Mouse (Mus musculus) ovary, postnatal 10 days (tissue): ENCODE measurements around the gene Siah2.

Experiments
- DNase-seq: peaks from one replicate; pipeline ENCODE4 v3.0.0; 2022; ENCODE audit warnings: low spot score

The Siah2 gene

DNA sequence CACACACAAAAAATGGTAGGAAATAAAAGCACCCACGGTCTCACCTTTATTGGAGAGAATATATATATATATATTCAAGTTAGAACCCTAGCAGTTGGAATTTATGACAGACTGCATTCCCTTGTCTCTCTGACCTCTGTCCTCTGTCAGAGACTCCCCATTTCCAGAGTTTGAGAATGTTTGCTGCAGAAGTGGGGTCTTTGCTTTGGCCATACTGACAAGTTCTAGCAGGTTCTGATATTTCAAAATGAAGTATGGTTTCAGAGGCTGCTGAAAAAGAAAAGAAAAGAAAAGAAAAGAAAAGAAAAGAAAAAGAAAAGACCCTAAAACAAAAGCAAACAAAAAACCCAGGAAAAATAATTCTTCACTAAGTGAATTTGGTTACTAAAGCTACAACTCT lies 2.8 kb upstream of the Siah2 start:
- no peak for DNase-seq

DNA sequence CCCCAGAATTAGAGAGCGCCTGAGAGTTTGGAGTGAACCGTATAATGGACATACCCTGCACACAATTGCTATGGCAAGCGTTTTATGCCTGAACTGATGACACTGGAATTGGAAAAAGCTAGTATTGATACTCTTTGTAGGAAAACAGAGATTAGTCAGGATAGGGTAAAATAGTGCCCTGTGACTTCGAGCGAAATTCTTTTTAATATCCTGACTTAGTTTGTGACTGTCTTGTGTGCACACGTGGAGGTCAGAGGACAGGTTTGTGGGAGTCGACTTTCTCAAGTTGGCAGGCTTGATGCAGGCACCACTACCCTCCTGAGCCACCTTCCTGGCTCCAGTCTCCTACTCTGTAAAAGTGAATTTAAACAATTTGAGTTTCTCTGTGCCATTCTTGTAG lies 1.1 kb upstream of the Siah2 start:
- no peak for DNase-seq

DNA sequence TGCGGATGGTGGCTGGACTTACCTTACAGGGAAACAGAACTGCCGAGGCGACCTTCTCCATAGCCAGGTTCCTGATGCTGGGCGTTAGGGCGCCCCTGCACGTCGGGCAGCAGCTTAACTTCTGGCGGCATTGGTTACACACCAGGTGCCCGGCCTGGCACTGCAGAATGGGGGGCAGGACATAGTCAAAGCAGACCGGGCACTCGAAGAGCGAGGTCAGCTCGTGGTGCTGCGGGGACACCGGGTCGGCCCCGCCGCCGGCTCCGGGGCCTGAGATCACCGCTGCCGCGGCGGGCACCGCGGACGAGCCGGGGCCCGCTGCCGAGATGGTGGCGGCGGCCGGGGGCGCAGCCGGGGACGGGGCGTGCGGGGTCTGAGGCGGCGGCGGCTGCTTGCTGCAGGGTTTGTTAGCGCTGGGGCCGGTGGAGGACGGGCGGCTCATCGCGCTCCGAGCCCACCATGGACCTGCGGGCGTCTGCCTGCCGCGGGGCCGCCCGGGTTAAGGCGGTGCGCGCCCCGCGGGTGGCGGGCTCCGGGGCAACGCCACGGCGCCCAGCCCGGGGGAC lies 743 bp downstream of the Siah2 start:
- DNase-seq = peak; percentile 13

DNA sequence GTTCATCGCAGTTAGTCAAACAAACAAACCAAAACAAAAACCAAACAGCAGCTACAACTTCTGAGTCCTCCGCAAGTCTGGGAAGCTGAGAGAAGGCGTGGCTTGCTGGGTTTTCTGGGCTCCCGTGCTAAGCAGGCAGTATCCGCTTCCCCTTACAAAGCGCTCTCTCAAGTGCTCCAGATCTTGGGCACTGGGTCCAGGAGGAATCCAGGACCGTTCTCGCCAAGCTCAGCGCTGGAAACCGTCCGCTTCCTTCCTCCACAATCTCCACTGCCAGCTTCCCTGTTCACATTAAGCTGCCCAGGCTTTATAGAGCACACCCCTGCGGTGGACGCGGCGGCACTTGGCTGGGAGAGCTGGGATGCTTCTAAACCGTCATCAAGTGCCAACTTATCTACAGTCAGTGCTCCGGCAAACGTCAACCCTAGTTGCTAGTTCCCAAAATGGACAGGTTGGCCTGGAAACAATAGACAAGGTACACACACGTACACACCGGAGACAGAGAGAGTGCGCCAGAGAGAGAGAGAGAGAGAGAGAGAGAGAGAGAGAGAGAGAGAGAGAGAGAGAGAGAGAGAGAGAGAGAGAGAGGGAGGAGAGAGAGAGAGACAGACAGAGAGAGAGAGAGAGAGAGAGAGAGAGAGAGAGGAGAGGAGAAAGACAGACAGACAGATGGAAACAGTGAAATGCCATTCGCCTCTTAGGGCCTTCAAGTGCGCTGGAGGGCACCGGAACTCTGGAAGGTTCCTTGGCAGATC lies 1.4 kb downstream of the Siah2 start:
- peak; percentile 36 for DNase-seq

DNA sequence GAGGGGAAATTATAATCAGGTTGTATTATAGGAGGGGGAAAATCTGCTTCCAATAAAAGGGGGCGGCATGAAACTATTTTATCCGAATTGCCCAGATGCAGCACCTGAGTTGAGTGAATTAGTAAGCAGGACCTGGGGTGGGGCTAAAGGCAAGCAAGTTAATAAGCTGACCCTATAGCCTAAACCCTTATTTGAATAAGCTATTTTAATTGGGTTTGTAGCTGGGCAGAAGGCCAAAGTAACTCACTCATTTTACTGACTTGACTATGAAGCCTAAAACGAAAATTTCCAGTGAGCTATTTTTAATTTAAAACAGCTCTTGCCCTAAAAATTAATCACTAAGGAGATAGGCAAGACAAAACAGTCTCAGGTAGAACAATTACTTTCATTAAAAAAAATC lies 2.5 kb downstream of the Siah2 start:
- no peak for DNase-seq

DNA sequence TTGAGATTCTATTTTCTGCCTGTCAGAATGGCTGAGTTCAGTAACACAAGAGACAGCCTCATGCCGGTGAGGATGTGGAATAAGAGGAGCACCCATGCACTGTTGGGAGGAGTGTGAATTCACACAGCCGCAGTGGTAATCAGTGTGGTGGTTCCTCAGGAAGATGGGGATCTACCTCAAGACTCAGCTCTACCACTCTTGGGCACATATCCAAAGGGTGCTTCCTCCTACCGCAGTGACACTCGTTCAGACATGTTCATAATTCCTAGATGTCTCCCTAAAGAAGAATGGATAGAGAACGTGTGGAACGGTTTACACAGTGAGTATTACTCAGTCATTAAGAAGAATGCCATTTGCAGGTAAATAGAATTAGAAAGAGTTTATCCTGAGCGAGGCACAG lies 3.1 kb downstream of the Siah2 start:
- no peak for DNase-seq

DNA sequence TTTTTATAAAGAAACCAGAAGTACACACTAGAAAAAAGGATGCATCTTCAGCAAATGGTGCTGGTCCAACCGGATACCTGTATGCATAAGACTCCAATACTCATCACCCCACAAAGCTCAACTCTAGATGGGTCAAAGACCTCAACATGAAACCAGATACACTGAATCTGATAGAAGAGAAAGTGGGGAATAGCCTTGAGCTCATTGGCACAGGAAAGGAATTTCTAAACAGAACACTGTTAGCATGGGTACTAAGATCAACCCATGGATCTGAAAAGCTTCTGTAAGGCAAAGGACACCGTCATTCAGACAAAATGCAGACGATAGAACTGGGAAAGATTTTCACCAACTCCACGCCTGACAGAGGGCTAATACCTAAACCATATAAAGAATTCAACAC lies 3.6 kb downstream of the Siah2 start:
- no peak for DNase-seq

DNA sequence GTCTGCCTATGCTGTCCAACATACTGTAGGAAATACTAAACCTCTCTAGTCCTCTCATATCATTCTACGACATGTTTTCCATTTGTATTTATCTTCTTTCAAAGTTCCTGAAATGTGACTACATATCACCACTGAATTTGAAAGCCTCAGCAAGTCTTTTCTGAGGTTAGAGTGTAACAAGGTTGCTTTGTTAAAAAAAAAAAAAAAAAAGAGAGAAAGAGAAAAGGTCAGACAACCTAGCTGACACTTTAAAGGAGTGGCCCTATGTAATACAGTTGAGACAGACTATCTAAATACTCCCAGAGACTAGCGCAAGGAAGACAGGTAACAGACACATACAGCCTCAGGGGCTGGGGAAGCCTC lies 5.3 kb downstream of the Siah2 start:
- DNase-seq = no peak

DNA sequence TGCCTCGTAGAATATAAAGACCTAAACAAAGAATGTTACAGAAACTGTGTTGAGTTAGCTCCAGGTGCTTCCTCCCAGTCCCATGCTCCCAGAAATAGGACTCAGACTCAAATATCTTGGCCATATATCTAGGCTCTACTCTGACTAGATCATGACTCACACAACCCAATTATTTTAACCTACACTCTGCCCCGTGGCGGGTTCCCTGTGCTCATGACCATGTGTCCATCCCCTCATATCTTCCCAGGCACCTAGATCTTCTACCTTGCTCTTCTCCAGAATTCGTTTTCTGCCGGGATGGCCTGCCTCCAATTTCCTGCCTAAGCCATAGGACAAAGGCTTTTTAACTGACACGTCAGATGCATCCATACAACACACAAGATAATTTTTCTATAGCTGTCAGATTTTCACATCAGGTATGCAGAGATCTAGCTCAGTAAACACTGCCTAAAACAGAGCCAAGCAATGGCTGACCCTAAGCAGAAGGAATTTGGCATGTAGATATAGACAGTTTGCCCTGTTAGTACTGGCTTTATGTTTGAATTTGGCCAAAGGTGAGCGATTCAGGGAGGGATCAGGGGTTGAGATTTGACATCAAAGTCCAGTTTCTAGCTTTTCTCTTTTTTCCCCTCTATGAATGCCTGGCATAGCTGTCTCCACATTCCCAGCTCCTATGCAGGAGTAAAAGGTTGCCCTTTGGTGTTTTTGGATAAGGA lies 5.8 kb downstream of the Siah2 start:
- no peak for DNase-seq

DNA sequence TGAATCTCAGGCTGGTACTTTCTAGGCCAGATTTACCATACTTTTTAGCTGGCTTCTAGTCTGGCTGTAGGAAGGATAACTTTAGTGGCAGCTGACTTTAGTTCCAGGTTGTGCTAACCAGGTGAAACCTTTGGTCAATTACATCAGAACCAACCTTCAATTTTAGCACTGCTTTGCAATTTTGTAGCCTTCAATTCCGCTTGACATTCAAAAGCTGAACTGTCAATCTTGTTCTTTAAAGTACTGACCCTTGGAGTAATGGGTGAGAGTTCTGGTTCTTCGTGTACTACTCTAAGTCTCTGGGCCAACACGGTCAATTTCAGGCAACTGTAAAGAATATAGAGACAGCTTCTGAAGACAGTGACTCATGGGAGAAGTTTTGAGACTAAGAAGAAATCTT lies 6.8 kb downstream of the Siah2 start:
- no peak for DNase-seq

DNA sequence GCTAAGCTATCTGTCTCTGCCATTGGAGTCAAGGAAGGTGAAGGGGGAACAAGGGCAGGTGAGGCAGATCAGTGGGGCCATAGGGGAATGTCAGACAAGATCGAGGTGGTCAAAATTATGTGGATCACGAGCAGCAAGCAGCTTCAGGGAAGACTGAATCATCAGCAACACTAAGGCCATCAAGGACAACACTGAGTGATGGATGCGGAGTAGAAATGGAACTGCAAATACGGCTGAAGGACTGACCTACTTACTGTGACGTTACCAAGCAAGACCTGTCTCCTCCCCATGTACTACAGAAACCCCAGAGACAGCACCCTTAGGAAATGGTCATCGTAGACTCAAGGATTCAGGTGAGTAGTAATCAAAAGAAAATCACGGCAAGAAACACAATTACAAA lies 8.9 kb downstream of the Siah2 start:
- DNase-seq = no peak

DNA sequence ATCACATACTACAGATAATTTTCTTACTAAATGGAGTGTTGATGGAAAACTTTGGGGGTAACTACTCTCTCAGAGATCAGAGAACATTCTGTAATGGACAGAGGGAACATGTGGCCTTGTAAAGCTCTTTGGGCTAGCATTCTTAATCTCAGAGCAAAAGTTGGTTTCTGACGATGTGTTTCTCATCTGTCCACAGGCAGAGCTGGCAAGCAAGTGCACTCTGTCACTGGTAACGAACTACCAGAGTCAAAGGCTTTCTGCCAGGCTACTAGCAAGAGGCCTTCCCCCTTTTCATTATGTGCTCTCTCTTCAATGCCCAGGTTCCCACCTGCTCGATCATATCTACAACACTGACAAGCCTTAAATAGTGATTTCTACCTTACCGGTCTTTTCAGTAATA lies 9.9 kb downstream of the Siah2 start:
- DNase-seq = no peak

DNA sequence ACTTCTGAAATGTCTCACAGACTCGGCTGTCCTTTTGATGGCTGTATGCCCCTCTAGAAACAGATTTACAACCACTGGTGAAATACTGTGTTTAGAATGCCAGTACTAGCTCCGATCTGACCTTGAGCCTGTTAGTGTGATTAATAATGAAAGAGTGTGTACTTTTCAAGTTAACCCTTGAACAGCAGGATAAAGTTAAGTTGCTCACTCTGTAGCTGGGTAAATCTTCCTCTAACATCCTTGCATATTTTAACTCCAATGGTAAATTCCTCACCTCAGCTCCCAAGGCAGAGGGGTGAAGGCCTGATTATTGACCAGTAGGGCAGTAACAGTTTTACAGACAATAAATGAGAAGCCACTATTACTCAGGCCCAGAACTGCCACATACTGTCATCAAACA lies 10.4 kb downstream of the Siah2 start:
- DNase-seq = no peak

DNA sequence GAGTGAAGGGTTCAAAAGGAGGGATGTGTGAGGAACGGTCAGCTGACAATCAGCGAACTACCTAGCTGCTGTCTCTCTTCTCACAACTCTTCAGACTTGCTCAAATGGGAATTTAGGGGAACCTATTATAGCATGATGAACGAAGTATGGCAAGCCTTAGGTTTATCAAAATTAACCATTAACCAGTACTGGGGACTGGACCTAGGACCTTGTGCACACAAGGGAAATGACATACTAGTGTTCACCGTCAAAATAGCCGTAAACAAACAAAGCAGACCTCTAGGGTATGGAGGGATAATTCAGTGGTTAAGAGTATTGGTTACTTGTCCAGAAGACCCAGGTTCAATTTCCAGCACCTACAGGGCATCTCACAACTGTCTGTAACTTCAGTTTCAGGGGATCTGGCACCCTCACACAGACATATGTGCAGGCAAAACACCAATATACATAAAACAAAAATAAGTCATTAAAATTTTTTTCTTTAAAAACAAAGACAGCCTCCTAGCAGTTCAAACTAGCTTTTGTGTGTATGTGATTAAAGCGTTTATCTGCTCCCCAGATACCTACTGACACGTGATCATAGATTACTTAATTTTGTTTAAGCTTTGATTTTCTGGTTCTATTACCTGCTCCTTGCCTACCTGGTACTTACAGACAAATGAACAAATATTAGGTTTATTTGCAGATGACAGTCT lies 11.1 kb downstream of the Siah2 start:
- DNase-seq = no peak

DNA sequence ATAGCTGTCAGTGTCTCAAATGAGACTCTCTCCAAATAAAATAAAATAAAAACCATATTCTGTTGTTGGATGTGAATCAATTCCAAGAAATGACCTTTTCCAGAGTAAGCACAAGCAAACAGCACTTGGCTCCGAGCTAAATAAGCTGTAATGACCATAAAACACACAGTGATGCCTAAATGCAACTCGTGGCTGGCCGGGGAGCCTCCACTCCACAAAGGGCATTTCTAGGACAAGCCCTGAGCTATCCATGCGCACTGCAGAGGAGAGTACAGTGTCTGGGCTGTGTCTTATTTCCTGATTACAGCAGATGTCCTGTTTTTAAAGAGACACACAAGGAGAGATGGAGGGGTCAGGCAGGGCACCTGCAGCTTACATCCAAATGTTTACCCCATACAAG lies 12.2 kb downstream of the Siah2 start:
- DNase-seq = no peak

DNA sequence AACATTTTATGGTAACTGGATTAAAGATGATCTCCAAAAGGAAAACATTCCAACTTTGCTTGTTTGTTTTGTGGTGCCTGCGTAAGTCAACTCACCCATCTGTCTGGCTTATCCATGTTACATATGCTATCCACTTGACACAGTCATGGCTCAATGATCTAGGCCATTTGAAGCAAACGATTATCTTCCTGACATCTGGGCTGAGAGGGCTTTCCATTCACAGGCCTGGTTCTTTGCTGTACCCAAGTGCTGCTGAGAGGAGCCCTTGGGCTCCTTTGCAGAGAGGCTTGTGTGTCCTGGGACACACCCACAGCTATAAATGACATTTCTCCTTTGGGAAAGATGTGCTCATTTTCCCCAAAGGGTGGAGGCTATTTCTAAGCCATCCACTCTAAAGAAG lies 13.3 kb downstream of the Siah2 start:
- DNase-seq = no peak

DNA sequence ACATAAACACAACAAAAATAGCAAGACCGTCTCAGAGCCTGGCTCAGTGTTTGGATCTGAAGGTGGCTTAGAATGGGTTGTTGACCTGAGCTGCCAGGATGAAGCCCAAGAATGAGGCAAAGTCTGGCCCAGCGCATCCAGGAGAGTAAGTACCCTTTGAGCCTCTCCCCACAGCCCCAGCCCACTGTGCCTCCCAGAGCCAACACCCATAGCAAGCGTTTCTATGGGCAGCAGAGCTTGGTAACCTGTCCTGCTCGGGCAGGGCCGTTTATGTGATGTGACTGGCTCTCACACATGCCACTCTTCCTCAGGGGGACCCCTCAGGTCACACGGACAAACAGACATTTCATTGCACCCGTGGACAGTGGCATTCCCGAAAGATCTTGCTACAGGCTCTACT lies 13.8 kb downstream of the Siah2 start:
- no peak for DNase-seq

DNA sequence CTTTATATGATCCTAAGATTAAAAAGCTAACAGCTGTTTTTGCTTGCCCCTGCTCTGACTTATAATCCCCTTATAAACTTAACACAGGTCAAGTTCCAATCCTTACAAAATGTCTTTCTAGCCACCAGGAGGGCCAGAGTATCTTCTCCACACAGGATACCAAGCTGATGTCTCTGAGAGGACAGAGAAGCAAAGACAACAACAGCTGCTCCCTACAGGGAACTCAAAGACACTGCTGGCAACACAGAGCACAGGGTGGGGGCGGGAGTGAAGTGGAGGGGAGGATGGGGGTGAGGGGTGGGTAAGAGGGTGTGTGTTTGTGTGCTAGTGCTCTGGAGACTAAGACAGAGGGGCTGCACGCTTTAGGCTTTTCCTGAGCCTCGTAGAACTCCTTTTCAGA lies 14.6 kb downstream of the Siah2 start:
- DNase-seq = no peak

DNA sequence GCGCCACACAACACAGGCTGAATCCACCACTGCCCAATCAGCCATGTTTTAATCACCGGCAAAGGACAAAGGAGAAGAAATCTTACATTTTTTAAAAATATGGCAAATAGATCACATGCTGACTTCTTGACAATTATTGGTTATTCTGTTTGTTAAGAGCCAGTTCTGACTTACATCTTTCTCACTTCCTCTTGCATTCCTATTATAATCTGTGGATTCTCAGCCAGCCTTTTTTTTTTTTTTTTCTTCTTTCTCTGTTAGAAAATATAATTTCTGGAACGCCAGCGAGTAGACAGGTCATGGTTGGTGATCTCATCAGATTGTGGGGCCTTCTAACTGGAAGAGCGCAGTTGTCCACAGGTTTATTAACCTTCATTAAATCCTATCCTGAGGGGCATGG lies 18.9 kb downstream of the Siah2 start:
- DNase-seq = no peak

DNA sequence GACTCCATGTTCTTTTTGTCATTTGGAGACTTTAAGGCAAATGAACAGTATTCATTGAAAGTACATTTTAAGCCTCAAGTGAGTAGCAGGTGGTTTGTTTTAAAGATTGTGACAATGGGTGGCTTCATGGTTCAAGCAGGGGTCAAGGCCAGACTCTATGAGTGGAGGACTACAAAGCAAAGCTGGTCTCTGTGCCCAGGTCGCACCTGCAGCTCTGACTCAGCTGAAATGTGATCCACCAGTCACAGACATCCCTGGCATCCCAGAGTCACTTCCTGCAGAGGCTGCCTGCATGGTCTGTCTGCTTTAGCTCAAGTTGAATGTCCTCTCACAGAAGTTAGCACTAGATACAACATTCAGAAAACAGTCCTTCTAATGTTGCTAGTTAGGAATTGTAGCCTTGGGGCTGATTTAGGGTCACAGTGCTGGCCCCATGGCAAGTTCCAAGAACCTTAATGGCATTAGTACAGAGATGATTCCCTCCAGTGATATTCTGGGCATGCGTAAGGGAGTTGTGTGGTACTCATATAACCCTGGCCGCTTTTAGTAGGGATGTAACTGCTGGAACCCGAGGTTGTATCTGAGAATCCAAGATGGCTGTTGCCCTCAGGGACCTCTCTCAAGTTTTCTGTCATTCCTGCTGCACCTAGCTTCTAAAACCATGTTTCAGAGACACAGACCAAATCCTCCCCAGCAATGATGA lies 19.6 kb downstream of the Siah2 start:
- no peak for DNase-seq

DNA sequence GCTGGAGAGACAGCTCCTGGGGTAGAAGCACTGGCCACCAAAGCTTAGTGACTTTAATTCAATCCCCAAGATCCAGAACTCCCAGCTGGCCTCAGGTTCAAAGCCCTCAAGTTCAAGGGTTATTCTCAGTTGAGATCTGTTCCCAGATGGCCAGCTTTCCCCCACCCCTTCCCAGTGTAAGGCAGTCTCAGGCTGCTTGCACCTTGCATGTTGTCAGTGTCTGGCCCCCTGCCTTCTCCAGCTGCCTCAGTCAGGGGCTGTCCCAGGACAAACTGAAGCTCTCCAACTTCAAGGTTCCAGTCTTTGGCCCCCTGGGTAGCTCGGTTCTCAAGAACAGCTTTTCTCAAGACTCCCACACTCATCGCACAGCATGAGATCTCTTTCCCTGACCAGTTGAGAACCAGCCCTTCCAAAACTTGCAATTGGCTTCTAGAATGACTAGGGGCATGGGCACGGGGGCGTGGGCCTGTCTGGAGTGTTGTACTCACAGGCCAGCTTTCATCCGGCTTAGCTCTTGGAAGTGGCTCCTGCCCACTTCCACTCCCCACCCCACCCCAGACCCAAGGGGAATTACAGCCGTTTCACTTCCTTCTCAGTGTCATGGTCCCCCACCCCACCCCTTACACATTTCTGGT lies 20.5 kb downstream of the Siah2 start:
- DNase-seq = no peak

DNA sequence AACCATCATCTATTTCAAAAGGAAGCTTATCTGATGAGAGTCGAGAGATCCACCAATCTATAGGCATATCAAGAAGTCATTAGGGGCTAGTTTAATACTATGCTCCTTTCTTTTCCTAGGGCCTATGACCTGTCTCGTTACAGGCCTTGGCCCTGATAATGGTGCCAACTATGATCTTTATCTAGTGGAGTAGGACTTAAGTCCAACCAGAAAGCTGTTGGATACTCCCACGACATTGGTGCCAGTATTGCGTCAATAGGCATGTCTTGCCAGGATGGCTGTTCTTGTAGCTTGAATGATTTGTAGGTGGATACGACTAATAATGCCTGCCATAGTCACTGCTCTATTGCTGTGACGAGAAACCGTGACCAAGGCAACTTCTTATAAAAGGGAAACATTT lies 28.2 kb downstream of the Siah2 start:
- DNase-seq = no peak
